Mouse (Mus musculus) midbrain, embryonic 15.5 days (tissue): ENCODE measurements around the gene Vstm5. TPM values are rescaled to one million over a fixed set of nuclear protein-coding genes. Genes with fewer than 3 reads are reported as not detected.

Experiments used
- ATAC-seq: fragments of 200-750 bp; cut with Nextera tagmentation; replicated peaks from 2 replicates; pipeline ENCODE4 v1.8.0; 2017; ENCODE audit warnings: moderate TSS enrichment
- H3K27ac ChIP-seq: fragments of 300-500 bp; sonication (generic); 2 replicates; pipeline ENCODE4 v1.5.1; 2015; ENCODE audit warnings: mild to moderate bottlenecking, inconsistent platforms
- H3K27me3 ChIP-seq: fragments of 300-500 bp; sonication (generic); replicated peaks from 2 replicates; pipeline ENCODE4 v1.6.1; 2015; ENCODE audit warnings: inconsistent platforms
- H3K36me3 ChIP-seq: fragments of 300-500 bp; sonication (generic); replicated peaks from 2 replicates; pipeline ENCODE4 v1.6.1; 2015; ENCODE audit warnings: inconsistent platforms
- H3K4me1 ChIP-seq: fragments of 300-500 bp; sonication (generic); 2 replicates; pipeline ENCODE4 v1.6.1; 2015; ENCODE audit warnings: inconsistent platforms
- H3K4me2 ChIP-seq: fragments of 300-500 bp; sonication (generic); 2 replicates; pipeline ENCODE4 v1.6.1; 2015; ENCODE audit warnings: inconsistent platforms, mild to moderate bottlenecking, moderate library complexity
- H3K4me3 ChIP-seq: fragments of 300-500 bp; sonication (generic); 2 replicates; pipeline ENCODE4 v1.5.1; 2015; ENCODE audit warnings: mild to moderate bottlenecking, inconsistent platforms
- H3K9ac ChIP-seq: fragments of 300-500 bp; sonication (generic); 2 replicates; pipeline ENCODE4 v1.6.1; 2015; ENCODE audit warnings: mild to moderate bottlenecking, inconsistent platforms
- H3K9me3 ChIP-seq: fragments of 300-500 bp; sonication (generic); 2 replicates; pipeline ENCODE4 v1.6.1; 2016; ENCODE audit warnings: inconsistent platforms
- WGBS: fragments of 180-500 bp; shearing (Covaris S2); methylation state at CpG from one replicate; pipeline ENCODE4 v1.1.7; 2015; ENCODE audit warnings: mixed read lengths; 5-methylcytosine and 5-hydroxymethylcytosine counted together
- polyA plus RNA-seq: library from polyadenylated mRNA; unstranded; fragments of >200 nt; fragmentation: Nextera tagmentation; extraction: Ambion mirVana; gene quantifications from 2 replicates; pipeline ENCODE4 v1.2.1, GENCODE M21; 2015

Vstm5 gene
- polyA plus RNA-seq, 1 experiment from 2014 or later = 24.8 TPM

- Histone ChIP-seq H3K36me3 (no peaks in the 10 kb centered on the region), H3K4me3 (peak overlapping the region; percentile 53; the same call in 1 of the 2 replicates), H3K27ac (no peak overlapping the region), H3K27me3 (no peaks in the 10 kb centered on the region), H3K9ac (no peak overlapping the region), H3K4me1 (peaks cover 11% of the 10 kb centered on the region), H3K9me3 (no peaks in the 10 kb centered on the region), H3K4me2 (peak overlapping the region; percentile 78)
- WGBS = 94% methylated on average over 6 of the region's 6 CpGs
- ATAC-seq = no peak
Measured at GRCm38 (mm10) chr9:15240006-15240405, 1.2 kb downstream of the Vstm5 start.

GRCm38 (mm10) chr9:15240863-15241595 lies 2.2 kb downstream of the Vstm5 start:
- Histone ChIP-seq H3K9me3 (no peaks in the 10 kb centered on the region), H3K4me3 (no peak overlapping the region), H3K36me3 (no peaks in the 10 kb centered on the region), H3K4me1 (peaks cover 11% of the 10 kb centered on the region), H3K4me2 (no peak overlapping the region), H3K27me3 (no peaks in the 10 kb centered on the region), H3K9ac (no peak overlapping the region), H3K27ac (no peak overlapping the region)
- WGBS = 73% methylated on average over 6 of the region's 6 CpGs
- no peak for ATAC-seq

GRCm38 (mm10) chr9:15241596-15241939 lies 2.7 kb downstream of the Vstm5 start:
- Histone ChIP-seq H3K4me2 (no peak overlapping the region), H3K9me3 (no peaks in the 10 kb centered on the region), H3K27me3 (no peaks in the 10 kb centered on the region), H3K4me3 (no peak overlapping the region), H3K9ac (no peak overlapping the region), H3K36me3 (no peaks in the 10 kb centered on the region), H3K27ac (no peak overlapping the region), H3K4me1 (peaks cover 11% of the 10 kb centered on the region)
- WGBS = 50% methylated on average over 9 of the region's 9 CpGs
- ATAC-seq = no peak

- Histone ChIP-seq H3K9ac (no peak overlapping the region), H3K27me3 (no peaks in the 10 kb centered on the region), H3K4me1 (peaks cover 11% of the 10 kb centered on the region), H3K36me3 (no peaks in the 10 kb centered on the region), H3K4me2 (no peak overlapping the region), H3K27ac (no peak overlapping the region), H3K4me3 (no peak overlapping the region), H3K9me3 (no peaks in the 10 kb centered on the region)
- no peak for ATAC-seq
- 94% methylated on average over 1 of the region's 1 CpGs for WGBS
Measured at GRCm38 (mm10) chr9:15242130-15242529, 3.3 kb downstream of the Vstm5 start.

- H3K4me1 ChIP-seq = no peaks in the 10 kb centered on the region
- no peaks in the 10 kb centered on the region for H3K27me3 ChIP-seq
- H3K4me2 ChIP-seq = no peak overlapping the region
- ATAC-seq = no peak
- H3K9ac ChIP-seq = no peak overlapping the region
- H3K4me3 ChIP-seq = no peak overlapping the region
- WGBS = 81% methylated on average over 14 of the region's 14 CpGs
- H3K36me3 ChIP-seq = no peaks in the 10 kb centered on the region
- H3K27ac ChIP-seq = no peak overlapping the region
- no peaks in the 10 kb centered on the region for H3K9me3 ChIP-seq
Measured at GRCm38 (mm10) chr9:15245319-15246075, 6.7 kb downstream of the Vstm5 start.

GRCm38 (mm10) chr9:15250376-15250775 lies 11.5 kb downstream of the Vstm5 start:
- H3K9ac ChIP-seq = no peak overlapping the region
- no peaks in the 10 kb centered on the region for H3K27me3 ChIP-seq
- no peak overlapping the region for H3K4me3 ChIP-seq
- no peaks in the 10 kb centered on the region for H3K9me3 ChIP-seq
- ATAC-seq = no peak
- 80% methylated on average over 7 of the region's 7 CpGs for WGBS
- H3K27ac ChIP-seq = no peak overlapping the region
- no peaks in the 10 kb centered on the region for H3K4me1 ChIP-seq
- H3K4me2 ChIP-seq = no peak overlapping the region
- H3K36me3 ChIP-seq = no peaks in the 10 kb centered on the region

- no peaks in the 10 kb centered on the region for H3K9me3 ChIP-seq
- H3K9ac ChIP-seq = no peak overlapping the region
- no peak overlapping the region for H3K27ac ChIP-seq
- no peak overlapping the region for H3K4me2 ChIP-seq
- no peaks in the 10 kb centered on the region for H3K27me3 ChIP-seq
- no peaks in the 10 kb centered on the region for H3K4me1 ChIP-seq
- no peak for ATAC-seq
- no peak overlapping the region for H3K4me3 ChIP-seq
- no peaks in the 10 kb centered on the region for H3K36me3 ChIP-seq
- WGBS = 83% methylated on average over 7 of the region's 7 CpGs
Measured at GRCm38 (mm10) chr9:15252196-15252595, 13.4 kb downstream of the Vstm5 start.

- H3K27me3 ChIP-seq = no peaks in the 10 kb centered on the region
- H3K9me3 ChIP-seq = no peaks in the 10 kb centered on the region
- 85% methylated on average over 7 of the region's 7 CpGs for WGBS
- H3K36me3 ChIP-seq = no peaks in the 10 kb centered on the region
- H3K4me1 ChIP-seq = no peaks in the 10 kb centered on the region
- H3K9ac ChIP-seq = no peak overlapping the region
- no peak overlapping the region for H3K4me3 ChIP-seq
- ATAC-seq = no peak
- H3K4me2 ChIP-seq = no peak overlapping the region
- no peak overlapping the region for H3K27ac ChIP-seq
Measured at GRCm38 (mm10) chr9:15254501-15254900, 15.7 kb downstream of the Vstm5 start.

- Histone ChIP-seq H3K4me3 (no peak overlapping the region), H3K27me3 (no peaks in the 10 kb centered on the region), H3K9ac (no peak overlapping the region), H3K4me2 (no peak overlapping the region), H3K27ac (no peak overlapping the region), H3K36me3 (peaks cover 10% of the 10 kb centered on the region; the same call in 1 of the 2 replicates), H3K4me1 (no peaks in the 10 kb centered on the region), H3K9me3 (no peaks in the 10 kb centered on the region)
- 74% methylated on average over 3 of the region's 3 CpGs for WGBS
- ATAC-seq = no peak
Measured at GRCm38 (mm10) chr9:15256214-15256613, 17.4 kb downstream of the Vstm5 start.

GRCm38 (mm10) chr9:15261980-15262379 lies 23.1 kb downstream of the Vstm5 start:
- peaks cover 55% of the 10 kb centered on the region for H3K36me3 ChIP-seq
- no peaks in the 10 kb centered on the region for H3K4me1 ChIP-seq
- no peaks in the 10 kb centered on the region for H3K27me3 ChIP-seq
- no peaks in the 10 kb centered on the region for H3K9me3 ChIP-seq
- H3K9ac ChIP-seq = no peak overlapping the region
- H3K27ac ChIP-seq = no peak overlapping the region
- no peak overlapping the region for H3K4me2 ChIP-seq
- ATAC-seq = no peak
- 95% methylated on average over 8 of the region's 8 CpGs for WGBS
- no peak overlapping the region for H3K4me3 ChIP-seq

GRCm38 (mm10) chr9:15263487-15263886 lies 24.6 kb downstream of the Vstm5 start:
- Histone ChIP-seq H3K4me3 (no peak overlapping the region), H3K27me3 (no peaks in the 10 kb centered on the region), H3K36me3 (peaks cover 67% of the 10 kb centered on the region), H3K4me1 (no peaks in the 10 kb centered on the region), H3K27ac (no peak overlapping the region), H3K9me3 (no peaks in the 10 kb centered on the region), H3K4me2 (no peak overlapping the region), H3K9ac (no peak overlapping the region)
- no peak for ATAC-seq
- 95% methylated on average over 10 of the region's 10 CpGs for whole genome bisulfite sequencing

GRCm38 (mm10) chr9:15273981-15274380 lies 35.1 kb downstream of the Vstm5 start:
- Histone ChIP-seq H3K27ac (no peak overlapping the region), H3K36me3 (peaks cover 71% of the 10 kb centered on the region), H3K4me1 (peaks cover 15% of the 10 kb centered on the region), H3K9me3 (no peaks in the 10 kb centered on the region), H3K9ac (no peak overlapping the region), H3K4me2 (no peak overlapping the region), H3K27me3 (no peaks in the 10 kb centered on the region), H3K4me3 (no peak overlapping the region)
- ATAC-seq = no peak
- 93% methylated on average over 2 of the region's 2 CpGs for WGBS

- H3K4me2 ChIP-seq = no peak overlapping the region
- H3K9me3 ChIP-seq = no peaks in the 10 kb centered on the region
- peaks cover 43% of the 10 kb centered on the region for H3K36me3 ChIP-seq
- 95% methylated on average over 4 of the region's 4 CpGs for WGBS
- no peak for ATAC-seq
- no peak overlapping the region for H3K4me3 ChIP-seq
- peaks cover 28% of the 10 kb centered on the region for H3K4me1 ChIP-seq
- no peak overlapping the region for H3K9ac ChIP-seq
- no peaks in the 10 kb centered on the region for H3K27me3 ChIP-seq
- H3K27ac ChIP-seq = no peak overlapping the region
Measured at GRCm38 (mm10) chr9:15276855-15277254, 38.0 kb downstream of the Vstm5 start.
